Comparison of ENCODE assay signal across 16 mouse cellular contexts in the genomic region with DNA sequence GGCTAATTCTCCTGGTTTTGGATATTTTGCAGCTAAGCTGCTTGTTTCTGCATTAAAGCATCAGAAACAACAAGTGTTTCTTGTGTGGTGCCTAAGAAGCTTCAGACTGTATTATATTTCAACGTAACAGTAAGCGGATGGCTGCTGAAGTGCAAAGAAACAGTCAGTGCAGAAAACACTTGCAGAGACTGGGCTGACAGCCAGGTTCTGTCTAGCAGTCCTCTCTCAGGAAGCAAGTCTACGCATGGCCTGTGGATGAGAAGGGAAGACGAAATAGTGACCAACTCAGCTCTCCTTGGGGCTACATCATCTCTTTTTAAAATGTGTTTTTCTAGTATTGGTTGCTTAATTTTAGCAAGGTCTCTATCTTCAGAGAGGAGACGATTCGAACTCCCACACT. TPM values are rescaled to one million over a fixed set of nuclear protein-coding genes. Genes with fewer than 3 reads are reported as not detected.
DNase-seq lines count a peak whose midpoint lies in the region; ATAC-seq and TF ChIP-seq lines count a peak whose summit lies in the region.
"Had no signal": no experiment of that assay in that cellular context is flagged by ENCODE, and none has a peak within 500 bp of the region (broad histone marks: within the 10 kb centered on the region; RNA-seq: fewer than 3 reads in every experiment).

No protein-coding gene starts in this region.

- no peak for TF ChIP-seq CTCF in forebrain, postnatal 0 days (IDR thresholded peaks at IDR 0.05; ENCODE audit: low read depth)
- no peak for TF ChIP-seq CTCF in kidney, postnatal 0 days (IDR thresholded peaks at IDR 0.05; ENCODE audit: low read depth)

- H3K27ac ChIP-seq in forebrain, postnatal 0 days (ENCODE audit: low read depth, low read length) = no peak overlapping the region
- H3K27ac ChIP-seq in forebrain, embryonic 10.5 days = no peak overlapping the region
- no peak overlapping the region for H3K27ac ChIP-seq in kidney, postnatal 0 days
- no peak overlapping the region for H3K27ac ChIP-seq in midbrain, embryonic 14.5 days (replicated peaks; ENCODE audit: low read depth, low read length)
- no peak overlapping the region for H3K27ac ChIP-seq in midbrain, embryonic 10.5 days (replicated peaks)
- H3K27ac ChIP-seq: hindbrain, embryonic 14.5 days; liver, embryonic 13.5 days had no signal

- H3K4me3 ChIP-seq in forebrain, postnatal 0 days (ENCODE audit: low read depth, low read length) = no peak overlapping the region
- no peak overlapping the region for H3K4me3 ChIP-seq in forebrain, embryonic 10.5 days
- H3K4me3 ChIP-seq in kidney, postnatal 0 days (replicated peaks; ENCODE audit: low read depth, low read length) = no peak overlapping the region
- no peak overlapping the region for H3K4me3 ChIP-seq in midbrain, embryonic 14.5 days (replicated peaks; ENCODE audit: low read depth, low read length)
- H3K4me3 ChIP-seq in midbrain, embryonic 10.5 days = no peak overlapping the region
- H3K4me3 ChIP-seq: liver, embryonic 13.5 days; myocyte had no signal

- H3K27me3 ChIP-seq in forebrain, postnatal 0 days (ENCODE audit: insufficient read depth, low read length) = no peaks in the 10 kb centered on the region
- H3K27me3 ChIP-seq in forebrain, embryonic 10.5 days (ENCODE audit: poor library complexity, severe bottlenecking) = no peaks in the 10 kb centered on the region
- H3K27me3 ChIP-seq in kidney, postnatal 0 days (ENCODE audit: insufficient read depth, low read length) = no peaks in the 10 kb centered on the region
- no peaks in the 10 kb centered on the region for H3K27me3 ChIP-seq in midbrain, embryonic 14.5 days (ENCODE audit: control insufficient read depth, insufficient read depth, low read length)
- no peaks in the 10 kb centered on the region for H3K27me3 ChIP-seq in midbrain, embryonic 10.5 days (ENCODE audit: low read depth, poor library complexity, severe bottlenecking)
- H3K27me3 ChIP-seq: liver, embryonic 13.5 days had no signal

- no peaks in the 10 kb centered on the region for H3K9me3 ChIP-seq in forebrain, postnatal 0 days (ENCODE audit: low read length)
- peaks cover 3% of the 10 kb centered on the region; the same call in 1 of the 2 replicates for H3K9me3 ChIP-seq in forebrain, embryonic 10.5 days
- H3K9me3 ChIP-seq in kidney, postnatal 0 days (replicated peaks; ENCODE audit: low read length) = no peaks in the 10 kb centered on the region
- no peaks in the 10 kb centered on the region for H3K9me3 ChIP-seq in midbrain, embryonic 14.5 days (ENCODE audit: control insufficient read depth, low read length)
- H3K9me3 ChIP-seq in midbrain, embryonic 10.5 days (replicated peaks) = no peaks in the 10 kb centered on the region; the same call in 1 of the 2 replicates
- H3K9me3 ChIP-seq: liver, embryonic 13.5 days had no signal

- no peaks in the 10 kb centered on the region for H3K36me3 ChIP-seq in forebrain, postnatal 0 days (ENCODE audit: insufficient read depth)
- no peaks in the 10 kb centered on the region for H3K36me3 ChIP-seq in forebrain, embryonic 10.5 days (replicated peaks)
- H3K36me3 ChIP-seq in kidney, postnatal 0 days (ENCODE audit: insufficient read depth, low read length) = no peaks in the 10 kb centered on the region
- H3K36me3 ChIP-seq in midbrain, embryonic 14.5 days (ENCODE audit: control insufficient read depth, insufficient read depth, low read length) = no peaks in the 10 kb centered on the region
- no peaks in the 10 kb centered on the region for H3K36me3 ChIP-seq in midbrain, embryonic 10.5 days
- H3K36me3 ChIP-seq: liver, embryonic 13.5 days had no signal

- H3K9ac ChIP-seq in forebrain, postnatal 0 days = no peak overlapping the region
- no peak overlapping the region for H3K9ac ChIP-seq in kidney, postnatal 0 days (ENCODE audit: low read depth, low read length)
- no peak overlapping the region for H3K9ac ChIP-seq in midbrain, embryonic 14.5 days (replicated peaks; ENCODE audit: low read length)
- H3K9ac ChIP-seq: hindbrain, embryonic 14.5 days; liver, embryonic 13.5 days had no signal

- WGBS in forebrain, postnatal 0 days = 51% methylated on average over 6 of the region's 6 CpGs
- WGBS in forebrain, embryonic 10.5 days = 91% methylated on average over 6 of the region's 6 CpGs
- WGBS in kidney, postnatal 0 days = 55% methylated on average over 6 of the region's 6 CpGs
- 86% methylated on average over 6 of the region's 6 CpGs for WGBS in midbrain, embryonic 14.5 days
- 89% methylated on average over 6 of the region's 6 CpGs for WGBS in midbrain, embryonic 10.5 days

- no peaks in the 10 kb centered on the region for H3K4me1 ChIP-seq in forebrain, postnatal 0 days (ENCODE audit: insufficient read depth)
- no peaks in the 10 kb centered on the region for H3K4me1 ChIP-seq in forebrain, embryonic 10.5 days
- H3K4me1 ChIP-seq in kidney, postnatal 0 days (replicated peaks; ENCODE audit: insufficient read depth, low read length) = no peaks in the 10 kb centered on the region
- peaks cover 5% of the 10 kb centered on the region for H3K4me1 ChIP-seq in midbrain, embryonic 14.5 days (ENCODE audit: control insufficient read depth, insufficient read depth, low read length)
- H3K4me1 ChIP-seq in midbrain, embryonic 10.5 days = no peaks in the 10 kb centered on the region
- H3K4me1 ChIP-seq: liver, embryonic 13.5 days had no signal

- peak; percentile 66 for ATAC-seq in forebrain, postnatal 0 days
- ATAC-seq in kidney, postnatal 0 days (replicated peaks; ENCODE audit: low FRiP score, low read depth) = no peak
- no peak for ATAC-seq in midbrain, embryonic 14.5 days (ENCODE audit: low FRiP score, low TSS enrichment)
- ATAC-seq in monocyte, adult 5-6 weeks (replicated peaks; ENCODE audit: insufficient number of reproducible peaks, low FRiP score, low TSS enrichment, poor library complexity, severe bottlenecking) = no peak

- no peak overlapping the region for H3K4me2 ChIP-seq in forebrain, postnatal 0 days (ENCODE audit: low read depth)
- no peak overlapping the region for H3K4me2 ChIP-seq in kidney, postnatal 0 days (ENCODE audit: low read length)
- no peak overlapping the region for H3K4me2 ChIP-seq in midbrain, embryonic 14.5 days (ENCODE audit: low read length)
- H3K4me2 ChIP-seq: hindbrain, embryonic 14.5 days; liver, embryonic 13.5 days had no signal

- peak; percentile 64 for DNase-seq in forebrain, postnatal 0 days
- no peak for DNase-seq in forebrain, embryonic 10.5 days (ENCODE audit: extremely low spot score, low spot score)
- DNase-seq in kidney, postnatal 0 days (ENCODE audit: low spot score) = peak; percentile 35
- no peak for DNase-seq in kidney, adult 9 months
- peak; percentile 32 for DNase-seq in midbrain, embryonic 14.5 days
- no peak for DNase-seq in midbrain, embryonic 10.5 days (ENCODE audit: low spot score)
- DNase-seq in right cerebral cortex, postnatal 4 days = peak; percentile 62
- DNase-seq: adrenal gland, adult 2 months; layer of hippocampus, postnatal 36 days; liver, embryonic 13.5 days; thymus, adult 2 months had no signal

RNA-seq across cellular contexts. Expression of a gene that starts 20.7 kb away (rescaled TPM):
- 19.1 and 25.9 TPM in 2 replicates for total RNA-seq in forebrain, postnatal 0 days (2014; rRNA removed)
- polyA plus RNA-seq in forebrain, postnatal 0 days (2015; fragmentation: Nextera tagmentation; extraction: Ambion mirVana) = 18.1 and 22.5 TPM in 2 replicates
- 16.7 and 19.2 TPM in 2 replicates for polyA plus RNA-seq in forebrain, embryonic 10.5 days (2016; fragmentation: Nextera tagmentation; extraction: Ambion mirVana)
- polyA plus RNA-seq in kidney, postnatal 0 days (2015; fragmentation: Nextera tagmentation; extraction: Ambion mirVana) = 11.2 and 13.1 TPM in 2 replicates
- 22.0 and 22.9 TPM in 2 replicates for polyA plus RNA-seq in midbrain, embryonic 14.5 days (2014; fragmentation: Nextera tagmentation; extraction: Ambion mirVana)
- 17.5 and 20.1 TPM in 2 replicates for polyA plus RNA-seq in midbrain, embryonic 10.5 days (2016; fragmentation: Nextera tagmentation; extraction: Ambion mirVana)
- 7.9 to 10.1 TPM (median 8.9 TPM) in 3 replicates for total RNA-seq in monocyte, adult 5-6 weeks (2017)

RNA-seq across cellular contexts. Expression of a gene that starts 39.6 kb away (rescaled TPM):
- total RNA-seq in forebrain, postnatal 0 days (2014; rRNA removed) = 0.23 and 0.81 TPM in 2 replicates
- polyA plus RNA-seq in forebrain, postnatal 0 days (2015; fragmentation: Nextera tagmentation; extraction: Ambion mirVana) = 0.26 and 0.31 TPM in 2 replicates
- not detected in 2 replicates for polyA plus RNA-seq in forebrain, embryonic 10.5 days (2016; fragmentation: Nextera tagmentation; extraction: Ambion mirVana)
- 5.9 and 6.7 TPM in 2 replicates for polyA plus RNA-seq in kidney, postnatal 0 days (2015; fragmentation: Nextera tagmentation; extraction: Ambion mirVana)
- 0.07 TPM in 1 of 2 replicates, not detected in the other for polyA plus RNA-seq in midbrain, embryonic 14.5 days (2014; fragmentation: Nextera tagmentation; extraction: Ambion mirVana)
- polyA plus RNA-seq in midbrain, embryonic 10.5 days (2016; fragmentation: Nextera tagmentation; extraction: Ambion mirVana) = not detected in 2 replicates
- total RNA-seq in monocyte, adult 5-6 weeks (2017) = not detected in 3 replicates
- total RNA-seq: megakaryocyte progenitor cell, adult 5-6 weeks had no signal
- polyA plus RNA-seq: C2C12; hindbrain, embryonic 14.5 days; liver, embryonic 13.5 days had no signal

Comparison
In these comparisons a context has a peak if more than half of its experiments do, and no peak if none do; other contexts are left out.
1. DNase-seq: peak in forebrain, postnatal 0 days (single experiment), kidney, postnatal 0 days (single experiment), midbrain, embryonic 14.5 days (single experiment) and right cerebral cortex, postnatal 4 days (single experiment); none in forebrain, embryonic 10.5 days (single experiment), kidney, adult 9 months (single experiment) and midbrain, embryonic 10.5 days (single experiment).